Mouse (Mus musculus): ENCODE results near the gene Anp32a. TPM values are rescaled to one million over a fixed set of nuclear protein-coding genes. Genes with fewer than 3 reads are reported as not detected.

Gene Anp32a
- 182 and 184 TPM in 2 replicates for polyA plus RNA-seq (2016; fragmentation: Nextera tagmentation; extraction: Ambion mirVana)

DNA sequence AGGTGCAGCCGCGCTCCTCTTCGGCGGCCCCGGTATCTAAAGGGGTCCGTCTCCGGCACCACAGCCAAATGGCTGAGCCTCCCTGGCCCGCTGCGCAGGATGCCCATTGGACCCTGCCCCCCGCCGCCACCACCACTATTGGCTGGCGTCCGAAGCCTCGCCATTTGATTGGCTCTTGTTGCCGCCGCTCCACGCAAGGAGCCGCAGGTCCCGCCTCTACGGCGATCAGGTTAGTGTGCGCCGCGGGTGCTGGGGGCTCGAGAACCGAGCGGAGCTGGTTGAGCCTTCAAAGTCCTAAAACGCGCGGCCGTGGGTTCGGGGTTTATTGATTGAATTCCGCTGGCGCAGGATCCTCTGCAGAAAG lies at the start of gene Anp32a:
TSS of gene Anp32a (plus strand) at position 171 of the 364 bp plus-strand sequence.
- peak within 1 kb of the TSS; percentile 99 for H3K27ac ChIP-seq (replicated peaks)
- H3K27me3 ChIP-seq = no peaks in the 10 kb centered on the region
- peaks cover 28% of the 10 kb centered on the region for H3K4me1 ChIP-seq
- H3K4me3 ChIP-seq = peak within 1 kb of the TSS; percentile 88
- H3K4me2 ChIP-seq (replicated peaks) = peak within 1 kb of the TSS; percentile 84
- H3K36me3 ChIP-seq = no peaks in the 10 kb centered on the region
- peak within 1 kb of the TSS; percentile 94 for H3K9ac ChIP-seq (replicated peaks)
- WGBS = 0% methylated on average over 34 of the region's 34 CpGs
- peak; percentile 91 for ATAC-seq (ENCODE audit: low FRiP score, low read depth)
- H3K9me3 ChIP-seq = no peaks in the 10 kb centered on the region

- Histone ChIP-seq H3K9ac (replicated peaks) (no peak overlapping the region), H3K9me3 (no peaks in the 10 kb centered on the region), H3K36me3 (no peaks in the 10 kb centered on the region), H3K27ac (replicated peaks) (no peak overlapping the region), H3K4me2 (replicated peaks) (no peak overlapping the region), H3K4me3 (no peak overlapping the region), H3K27me3 (no peaks in the 10 kb centered on the region), H3K4me1 (peaks cover 8% of the 10 kb centered on the region; the same call in 1 of the 2 replicates)
- WGBS = 28% methylated on average over 7 of the region's 7 CpGs
- no peak for ATAC-seq (ENCODE audit: low FRiP score, low read depth)
Observed at GRCm38 (mm10) chr9:62295006-62295698, 45.9 kb upstream of the Anp32a start.

GRCm38 (mm10) chr9:62296891-62297290 lies 44.2 kb upstream of the Anp32a start:
- WGBS = 48% methylated on average over 1 of the region's 1 CpGs
- H3K4me1 ChIP-seq = peaks cover 8% of the 10 kb centered on the region; the same call in 1 of the 2 replicates
- no peaks in the 10 kb centered on the region for H3K36me3 ChIP-seq
- H3K4me3 ChIP-seq = no peak overlapping the region
- ATAC-seq (ENCODE audit: low FRiP score, low read depth) = no peak
- no peak overlapping the region for H3K27ac ChIP-seq (replicated peaks)
- no peak overlapping the region for H3K9ac ChIP-seq (replicated peaks)
- H3K4me2 ChIP-seq (replicated peaks) = no peak overlapping the region
- H3K9me3 ChIP-seq = no peaks in the 10 kb centered on the region
- H3K27me3 ChIP-seq = no peaks in the 10 kb centered on the region

- WGBS = 91% methylated on average over 6 of the region's 6 CpGs
- Histone ChIP-seq H3K36me3 (no peaks in the 10 kb centered on the region), H3K9ac (replicated peaks) (no peak overlapping the region), H3K4me2 (replicated peaks) (no peak overlapping the region), H3K4me1 (no peaks in the 10 kb centered on the region), H3K27me3 (no peaks in the 10 kb centered on the region), H3K9me3 (0 out of 2 replicates have a peak, but pooled peaks cover 6% of the 10 kb centered on the region), H3K4me3 (no peak overlapping the region), H3K27ac (replicated peaks) (no peak overlapping the region)
- no peak for ATAC-seq (ENCODE audit: low FRiP score, low read depth)
Observed at GRCm38 (mm10) chr9:62315556-62315955, 25.5 kb upstream of the Anp32a start.

GRCm38 (mm10) chr9:62318729-62319128 lies 22.4 kb upstream of the Anp32a start:
- Histone ChIP-seq H3K4me3 (no peak overlapping the region), H3K9ac (replicated peaks) (no peak overlapping the region), H3K27me3 (no peaks in the 10 kb centered on the region), H3K4me1 (peaks cover 3% of the 10 kb centered on the region; the same call in 1 of the 2 replicates), H3K4me2 (replicated peaks) (no peak overlapping the region), H3K36me3 (no peaks in the 10 kb centered on the region), H3K9me3 (0 out of 2 replicates have a peak, but pooled peaks cover 10% of the 10 kb centered on the region), H3K27ac (replicated peaks) (no peak overlapping the region)
- 83% methylated on average over 4 of the region's 4 CpGs for WGBS
- ATAC-seq (ENCODE audit: low FRiP score, low read depth) = no peak

GRCm38 (mm10) chr9:62323816-62324215 lies 17.3 kb upstream of the Anp32a start:
- 88% methylated on average over 1 of the region's 1 CpGs for WGBS
- ATAC-seq (ENCODE audit: low FRiP score, low read depth) = no peak

GRCm38 (mm10) chr9:62325965-62326364 lies 15.1 kb upstream of the Anp32a start:
- 76% methylated on average over 3 of the region's 3 CpGs for WGBS
- ATAC-seq (ENCODE audit: low FRiP score, low read depth) = no peak
- Histone ChIP-seq H3K27ac (replicated peaks) (no peak overlapping the region), H3K27me3 (no peaks in the 10 kb centered on the region), H3K4me2 (replicated peaks) (no peak overlapping the region), H3K4me1 (peaks cover 3% of the 10 kb centered on the region; the same call in 1 of the 2 replicates), H3K36me3 (no peaks in the 10 kb centered on the region), H3K9me3 (0 out of 2 replicates have a peak, but pooled peaks cover 2% of the 10 kb centered on the region), H3K9ac (replicated peaks) (no peak overlapping the region), H3K4me3 (no peak overlapping the region)

More at GRCm38 (mm10) chr9:62323816-62324215, 17.3 kb upstream of the Anp32a start:
- Histone ChIP-seq H3K27ac (replicated peaks) (no peak overlapping the region), H3K27me3 (no peaks in the 10 kb centered on the region), H3K9ac (replicated peaks) (no peak overlapping the region), H3K4me3 (no peak overlapping the region), H3K4me2 (replicated peaks) (no peak overlapping the region), H3K9me3 (0 out of 2 replicates have a peak, but pooled peaks cover 4% of the 10 kb centered on the region), H3K36me3 (no peaks in the 10 kb centered on the region), H3K4me1 (peaks cover 3% of the 10 kb centered on the region; the same call in 1 of the 2 replicates)

DNA sequence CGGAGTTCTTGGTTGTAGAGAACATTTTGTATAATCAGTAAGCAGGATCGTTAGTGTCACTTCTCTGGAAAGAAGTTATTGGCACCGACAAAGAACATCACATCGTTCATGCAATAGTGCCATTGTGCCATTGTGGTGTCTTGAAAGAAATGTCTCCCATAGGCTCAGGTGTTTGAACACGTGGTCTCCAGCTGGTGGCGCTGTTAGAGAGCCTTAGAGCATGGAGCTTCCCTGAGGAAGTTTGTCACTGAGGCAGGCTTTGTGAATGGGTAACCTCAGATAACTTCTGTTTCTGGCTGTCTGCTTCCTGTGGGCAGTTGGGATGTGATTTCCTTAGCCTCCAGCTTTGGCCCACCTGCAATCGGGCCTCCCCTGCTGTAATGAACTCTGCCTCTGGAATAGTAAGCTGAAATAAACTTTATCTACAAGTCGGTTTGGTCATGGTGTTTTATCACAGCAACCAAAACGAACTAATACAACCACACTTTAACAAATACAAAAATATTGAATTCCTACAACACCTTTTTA lies 6.7 kb upstream of the Anp32a start:
- WGBS = 89% methylated on average over 9 of the region's 9 CpGs
- H3K27ac ChIP-seq (replicated peaks) = no peak overlapping the region
- H3K9ac ChIP-seq (replicated peaks) = no peak overlapping the region
- no peaks in the 10 kb centered on the region for H3K27me3 ChIP-seq
- H3K4me2 ChIP-seq (replicated peaks) = no peak overlapping the region
- no peak for ATAC-seq (ENCODE audit: low FRiP score, low read depth)
- peaks cover 10% of the 10 kb centered on the region for H3K4me1 ChIP-seq
- 0 out of 2 replicates have a peak, but pooled peaks cover 4% of the 10 kb centered on the region for H3K9me3 ChIP-seq
- H3K36me3 ChIP-seq = no peaks in the 10 kb centered on the region
- no peak overlapping the region for H3K4me3 ChIP-seq

GRCm38 (mm10) chr9:62335396-62335795 lies 5.7 kb upstream of the Anp32a start:
- 0 out of 2 replicates have a peak, but pooled peaks cover 4% of the 10 kb centered on the region for H3K9me3 ChIP-seq
- H3K27me3 ChIP-seq = no peaks in the 10 kb centered on the region
- H3K4me1 ChIP-seq = peaks cover 13% of the 10 kb centered on the region
- H3K9ac ChIP-seq (replicated peaks) = no peak overlapping the region
- 54% methylated on average over 12 of the region's 12 CpGs for WGBS
- no peaks in the 10 kb centered on the region for H3K36me3 ChIP-seq
- H3K4me3 ChIP-seq = no peak overlapping the region
- no peak for ATAC-seq (ENCODE audit: low FRiP score, low read depth)
- no peak overlapping the region for H3K27ac ChIP-seq (replicated peaks)
- no peak overlapping the region for H3K4me2 ChIP-seq (replicated peaks)

GRCm38 (mm10) chr9:62337924-62338635 lies 3.0 kb upstream of the Anp32a start:
- Histone ChIP-seq H3K27ac (replicated peaks) (no peak overlapping the region), H3K4me2 (replicated peaks) (no peak overlapping the region), H3K4me3 (no peak overlapping the region), H3K36me3 (no peaks in the 10 kb centered on the region), H3K9me3 (0 out of 2 replicates have a peak, but pooled peaks cover 4% of the 10 kb centered on the region), H3K27me3 (no peaks in the 10 kb centered on the region), H3K4me1 (peaks cover 13% of the 10 kb centered on the region), H3K9ac (replicated peaks) (no peak overlapping the region)
- no peak for ATAC-seq (ENCODE audit: low FRiP score, low read depth)
- 79% methylated on average over 4 of the region's 4 CpGs for WGBS

- Histone ChIP-seq H3K36me3 (no peaks in the 10 kb centered on the region), H3K4me2 (replicated peaks) (no peak overlapping the region)
Observed at GRCm38 (mm10) chr9:62338636-62339191, 2.4 kb upstream of the Anp32a start.

More at GRCm38 (mm10) chr9:62338636-62339191, 2.4 kb upstream of the Anp32a start:
- 68% methylated on average over 9 of the region's 9 CpGs for WGBS
- no peak for ATAC-seq (ENCODE audit: low FRiP score, low read depth)
- Histone ChIP-seq H3K9me3 (0 out of 2 replicates have a peak, but pooled peaks cover 4% of the 10 kb centered on the region), H3K4me1 (peaks cover 13% of the 10 kb centered on the region), H3K9ac (replicated peaks) (no peak overlapping the region), H3K4me3 (no peak overlapping the region), H3K27me3 (no peaks in the 10 kb centered on the region), H3K27ac (replicated peaks) (no peak overlapping the region)
